Mouse (Mus musculus) hindbrain, embryonic 14.5 days (tissue): ENCODE measurements at regions not wholly inside any gene's neighbourhood (a gene's known extent, or its start where the extent isn't known, plus 50 kb on each side); places are given as distances from the start of the nearest gene placed in this dataset.
A peak's percentile ranks its signal among the peaks of the same experiment; 100 is the strongest.

ENCODE experiments used
- ATAC-seq: fragments of 200-750 bp; cut with Nextera tagmentation; 2 replicates; pipeline ENCODE4 v1.8.0; 2017; ENCODE audit warnings: moderate number of reproducible peaks, mild to moderate bottlenecking, moderate TSS enrichment, moderate library complexity; ENCODE audit not compliant: low FRiP score
- DNase-seq: peaks from one replicate; pipeline ENCODE4 v3.0.0-alpha.2; 2015; ENCODE audit warnings: low spot score
- H3K27ac ChIP-seq: fragments of 300-500 bp; sonication (generic); 2 replicates; pipeline ENCODE4 v1.5.1; 2014; ENCODE audit warnings: mild to moderate bottlenecking, moderate library complexity
- H3K27me3 ChIP-seq: fragments of 300-500 bp; sonication (generic); 2 replicates; pipeline ENCODE4 v1.6.1; 2014; ENCODE audit warnings: mild to moderate bottlenecking, low read length, mixed read lengths; ENCODE audit not compliant: control insufficient read depth, insufficient read depth
- H3K36me3 ChIP-seq: fragments of 300-500 bp; sonication (generic); replicated peaks from 2 replicates; pipeline ENCODE4 v1.6.1; 2014; ENCODE audit not compliant: control insufficient read depth, insufficient read depth
- H3K4me1 ChIP-seq: fragments of 300-500 bp; sonication (generic); replicated peaks from 2 replicates; pipeline ENCODE4 v1.6.1; 2014; ENCODE audit warnings: antibody characterized with exemption, low read length, mixed read lengths; ENCODE audit not compliant: control insufficient read depth, insufficient read depth
- H3K4me2 ChIP-seq: fragments of 300-500 bp; sonication (generic); replicated peaks from 2 replicates; pipeline ENCODE4 v1.6.1; 2014; ENCODE audit warnings: mild to moderate bottlenecking, moderate library complexity
- H3K4me3 ChIP-seq: fragments of 300-500 bp; sonication (generic); replicated peaks from 2 replicates; pipeline ENCODE4 v1.5.1; 2014; ENCODE audit warnings: mild to moderate bottlenecking, low read length
- H3K9ac ChIP-seq: fragments of 300-500 bp; sonication (generic); 2 replicates; pipeline ENCODE4 v1.6.1; 2014
- H3K9me3 ChIP-seq: fragments of 300-500 bp; sonication (generic); 2 replicates; pipeline ENCODE4 v1.6.1; 2016; ENCODE audit warnings: low read length; ENCODE audit not compliant: control insufficient read depth
- WGBS: fragments of 180-500 bp; shearing (Covaris S2); extraction: QIAGEN DNeasy Blood & Tissue Kit; methylation state at CpG from one replicate; pipeline ENCODE4 v1.1.7; 2014; 5-methylcytosine and 5-hydroxymethylcytosine counted together

DNA sequence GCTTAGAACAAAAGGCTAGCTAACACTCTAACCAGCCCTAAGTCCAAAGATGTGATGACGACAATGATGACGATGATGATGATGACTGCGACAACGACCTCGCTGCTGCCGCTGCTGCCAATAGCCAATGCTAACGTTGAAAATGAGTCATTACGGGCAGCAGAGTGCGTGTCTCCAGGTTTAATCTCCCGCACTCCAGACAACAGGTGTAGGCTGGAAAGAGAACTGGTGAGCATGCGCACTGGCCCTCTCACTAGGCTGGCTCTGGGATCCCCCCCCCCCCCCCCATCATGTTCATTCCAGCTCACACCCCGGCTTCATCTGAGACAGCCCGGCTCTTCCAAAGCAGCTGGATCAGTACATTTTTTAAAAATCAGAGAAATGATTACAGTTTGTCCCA is 138.4 kb downstream of the 9530068E07Rik start:
- no peak for ATAC-seq
- Histone ChIP-seq H3K4me3 (no peak overlapping the region), H3K27ac (no peak overlapping the region), H3K27me3 (no peaks in the 10 kb centered on the region), H3K36me3 (no peaks in the 10 kb centered on the region), H3K4me1 (no peaks in the 10 kb centered on the region), H3K9me3 (no peaks in the 10 kb centered on the region), H3K9ac (no peak overlapping the region), H3K4me2 (no peak overlapping the region)
- DNase-seq: no peak
- WGBS: 56% methylated on average over 13 of the region's 13 CpGs

DNA sequence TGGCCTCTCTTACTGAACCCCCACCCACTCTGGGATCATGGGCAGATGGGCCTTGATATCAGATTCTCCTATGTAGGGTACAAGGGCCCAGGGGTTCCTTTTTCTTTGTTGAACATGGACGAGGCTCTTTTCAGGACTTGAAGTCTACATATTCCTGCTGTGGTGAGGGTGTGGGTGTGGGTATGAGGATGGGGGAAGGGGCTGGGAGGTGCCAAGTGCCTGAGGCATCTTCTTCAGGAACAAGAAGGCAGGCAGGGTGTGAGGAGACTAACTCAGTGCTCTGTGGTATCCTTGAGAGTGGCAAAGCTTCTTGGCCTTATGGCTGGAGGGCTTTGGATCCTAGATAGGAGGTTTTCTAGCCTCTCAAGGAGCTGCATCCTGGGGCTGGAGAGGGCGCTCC is 140.0 kb downstream of the 9530068E07Rik start:
- Histone ChIP-seq H3K9ac (no peak overlapping the region), H3K27ac (no peak overlapping the region), H3K4me2 (no peak overlapping the region), H3K36me3 (no peaks in the 10 kb centered on the region), H3K27me3 (no peaks in the 10 kb centered on the region), H3K9me3 (no peaks in the 10 kb centered on the region), H3K4me1 (0 out of 2 replicates have a peak, but pooled peaks cover 3% of the 10 kb centered on the region), H3K4me3 (no peak overlapping the region)
- DNase-seq (no peak), ATAC-seq (no peak)
- 77% methylated on average over 2 of the region's 2 CpGs for WGBS

GRCm38 (mm10) chr11:52536841-52537240 is 140.6 kb downstream of the 9530068E07Rik start:
- Histone ChIP-seq H3K27me3 (no peaks in the 10 kb centered on the region), H3K27ac (no peak overlapping the region), H3K4me2 (no peak overlapping the region), H3K36me3 (no peaks in the 10 kb centered on the region), H3K9ac (no peak overlapping the region), H3K4me3 (no peak overlapping the region), H3K4me1 (0 out of 2 replicates have a peak, but pooled peaks cover 3% of the 10 kb centered on the region), H3K9me3 (no peaks in the 10 kb centered on the region)
- 73% methylated on average over 11 of the region's 11 CpGs for WGBS
- DNase-seq (no peak), ATAC-seq (no peak)

DNA sequence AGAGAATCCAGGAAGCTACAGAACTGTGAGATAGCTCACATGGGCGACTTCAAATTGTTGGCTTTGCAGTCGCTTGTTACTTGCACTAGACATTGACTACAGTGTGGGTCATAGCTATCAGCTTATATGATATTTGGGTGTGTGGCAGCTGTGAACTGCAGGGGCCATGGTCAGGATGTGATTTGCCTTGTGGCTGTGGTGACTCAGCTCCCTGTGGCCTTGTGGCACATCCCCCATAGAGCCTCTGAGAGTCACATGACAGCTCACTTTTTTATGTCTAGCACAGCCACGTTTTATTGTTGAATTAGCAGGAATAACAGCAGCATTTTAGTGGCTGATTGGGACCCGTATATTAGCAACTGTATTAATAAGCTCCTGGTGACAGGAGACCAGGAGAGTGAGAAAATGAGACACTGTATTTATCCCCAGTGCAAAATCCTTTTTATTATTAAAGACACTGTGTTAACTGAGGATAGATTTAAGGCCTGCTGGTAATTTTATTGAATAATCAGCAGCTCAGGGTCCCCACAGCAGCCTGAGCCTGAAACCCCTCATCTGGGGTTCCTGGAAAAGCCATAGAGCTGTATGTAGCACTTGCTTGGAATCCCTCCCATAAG is 141.7 kb downstream of the 9530068E07Rik start:
- H3K4me3 ChIP-seq: no peak overlapping the region
- no peaks in the 10 kb centered on the region for H3K27me3 ChIP-seq
- H3K4me1 ChIP-seq: 0 out of 2 replicates have a peak, but pooled peaks cover 3% of the 10 kb centered on the region
- no peak overlapping the region for H3K4me2 ChIP-seq
- ATAC-seq (no peak), DNase-seq (no peak)
- H3K27ac ChIP-seq: no peak overlapping the region
- no peaks in the 10 kb centered on the region for H3K36me3 ChIP-seq
- H3K9me3 ChIP-seq: no peaks in the 10 kb centered on the region
- WGBS: 73% methylated on average over 4 of the region's 4 CpGs
- no peak overlapping the region for H3K9ac ChIP-seq

- Histone ChIP-seq H3K4me3 (no peak overlapping the region), H3K36me3 (no peaks in the 10 kb centered on the region), H3K27me3 (no peaks in the 10 kb centered on the region), H3K4me1 (0 out of 2 replicates have a peak, but pooled peaks cover 3% of the 10 kb centered on the region), H3K9me3 (no peaks in the 10 kb centered on the region), H3K27ac (peak overlapping the region; percentile 26; the same call in 1 of the 2 replicates), H3K9ac (no peak overlapping the region), H3K4me2 (no peak overlapping the region)
- DNase-seq (no peak), ATAC-seq (no peak)
- 62% methylated on average over 5 of the region's 5 CpGs for WGBS
Observed at GRCm38 (mm10) chr11:52541210-52541609, 145.0 kb downstream of the 9530068E07Rik start.

DNA sequence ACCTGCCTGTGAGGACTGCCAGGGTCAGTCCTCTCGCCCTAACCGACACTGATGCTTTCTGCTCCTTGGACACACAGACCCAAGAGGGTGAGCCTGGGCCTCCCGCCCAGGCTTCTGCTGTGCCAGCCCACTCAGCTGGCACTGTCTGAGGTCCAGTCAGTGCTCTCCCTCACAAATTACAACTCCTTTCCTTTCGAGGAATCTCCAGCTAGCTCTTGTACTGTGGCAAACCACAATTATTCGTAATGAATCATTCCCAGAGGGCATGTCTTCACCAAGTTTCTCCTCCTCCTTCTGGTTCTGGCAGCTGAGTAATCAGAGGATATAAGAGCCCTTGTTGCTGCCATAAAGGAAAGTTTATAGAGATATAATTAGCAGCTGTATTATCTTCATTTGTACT is 155.2 kb downstream of the 9530068E07Rik start:
- no peak for ATAC-seq
- WGBS: 63% methylated on average over 5 of the region's 5 CpGs

DNA sequence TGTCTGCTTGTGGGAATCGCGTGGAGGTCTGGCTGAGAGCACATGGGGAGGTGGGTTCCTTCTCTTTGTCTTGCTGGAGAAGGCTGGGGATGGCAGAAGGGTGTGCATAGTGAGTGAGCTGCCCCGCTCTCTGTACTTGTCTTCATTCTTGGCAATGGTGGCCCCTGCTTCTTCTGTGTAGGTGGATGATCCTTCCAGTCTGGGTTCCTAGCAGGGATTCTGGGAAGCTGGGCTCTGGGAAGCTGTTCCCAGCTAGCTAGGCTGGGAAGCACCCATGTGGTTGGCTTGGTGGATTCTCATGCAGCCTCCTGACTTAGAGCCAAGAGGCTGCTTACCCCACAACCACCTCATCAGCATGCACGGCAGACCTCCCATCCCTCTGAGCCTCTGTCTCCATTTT is 156.6 kb downstream of the 9530068E07Rik start:
- no peak for ATAC-seq
- 0 out of 2 replicates have a peak, but pooled peaks cover under 1% of the 10 kb centered on the region for H3K27me3 ChIP-seq
- 81% methylated on average over 4 of the region's 4 CpGs for WGBS

More for the DNA sequence above, 155.2 kb downstream of the 9530068E07Rik start:
- Histone ChIP-seq H3K27me3 (no peaks in the 10 kb centered on the region), H3K9me3 (no peaks in the 10 kb centered on the region), H3K36me3 (no peaks in the 10 kb centered on the region), H3K9ac (no peak overlapping the region), H3K4me3 (no peak overlapping the region), H3K4me2 (no peak overlapping the region), H3K27ac (no peak overlapping the region), H3K4me1 (no peaks in the 10 kb centered on the region)
- no peak for DNase-seq

GRCm38 (mm10) chr11:52557836-52558235 is 161.6 kb downstream of the 9530068E07Rik start:
- Histone ChIP-seq H3K9me3 (no peaks in the 10 kb centered on the region), H3K4me1 (no peaks in the 10 kb centered on the region), H3K4me2 (no peak overlapping the region), H3K36me3 (no peaks in the 10 kb centered on the region), H3K27me3 (0 out of 2 replicates have a peak, but pooled peaks cover 5% of the 10 kb centered on the region), H3K27ac (no peak overlapping the region), H3K9ac (no peak overlapping the region), H3K4me3 (no peak overlapping the region)
- ATAC-seq (no peak), DNase-seq (no peak)
- WGBS: 99% methylated on average over 3 of the region's 3 CpGs

More for the DNA sequence above, 156.6 kb downstream of the 9530068E07Rik start:
- H3K9me3 ChIP-seq: no peaks in the 10 kb centered on the region
- no peak overlapping the region for H3K4me3 ChIP-seq
- no peak overlapping the region for H3K9ac ChIP-seq
- no peak overlapping the region for H3K4me2 ChIP-seq
- H3K4me1 ChIP-seq: no peaks in the 10 kb centered on the region
- H3K36me3 ChIP-seq: no peaks in the 10 kb centered on the region
- H3K27ac ChIP-seq: no peak overlapping the region
- DNase-seq: no peak

DNA sequence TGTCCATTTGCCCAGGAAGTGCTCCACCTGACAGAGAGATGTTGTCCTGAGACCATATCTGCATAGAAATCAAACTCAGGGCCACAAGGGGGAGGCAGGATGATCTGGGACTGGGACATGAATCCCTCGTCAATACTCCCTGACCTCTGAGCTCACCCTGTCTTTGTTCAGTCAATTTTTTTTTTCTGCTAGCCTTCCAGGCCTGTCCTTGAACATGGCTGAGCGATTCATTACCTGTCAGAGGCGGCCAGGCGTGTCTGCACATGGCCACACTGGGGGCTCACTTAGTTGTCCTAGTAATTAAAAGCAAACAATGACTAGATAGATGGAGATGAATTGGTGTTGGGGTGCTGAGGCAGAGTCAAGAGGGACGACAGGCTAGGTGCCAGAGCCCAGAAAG is 162.6 kb downstream of the 9530068E07Rik start:
- WGBS: 57% methylated on average over 5 of the region's 5 CpGs
- no peaks in the 10 kb centered on the region for H3K4me1 ChIP-seq
- 0 out of 2 replicates have a peak, but pooled peaks cover 5% of the 10 kb centered on the region for H3K27me3 ChIP-seq
- DNase-seq (no peak), ATAC-seq (no peak)
- no peaks in the 10 kb centered on the region for H3K36me3 ChIP-seq
- H3K4me3 ChIP-seq: no peak overlapping the region
- H3K9me3 ChIP-seq: no peaks in the 10 kb centered on the region
- H3K4me2 ChIP-seq: no peak overlapping the region
- no peak overlapping the region for H3K9ac ChIP-seq
- H3K27ac ChIP-seq: no peak overlapping the region
